Mouse (Mus musculus) stomach, postnatal 0 days (tissue): ENCODE results near the gene Cdkn2a. TPM values are rescaled to one million over a fixed set of nuclear protein-coding genes. Genes with fewer than 3 reads are reported as not detected.

ENCODE experiments used
- ATAC-seq: fragments of 200-750 bp; cut with Nextera tagmentation; 2 replicates; pipeline ENCODE4 v1.8.0; 2017; ENCODE audit not compliant: low FRiP score, low TSS enrichment
- DNase-seq: peaks from one replicate; pipeline ENCODE4 v3.0.0-alpha.2; 2016; ENCODE audit warnings: low spot score
- H3K27ac ChIP-seq: fragments of 300-500 bp; sonication (generic); replicated peaks from 2 replicates; pipeline ENCODE4 v1.5.1; 2014; ENCODE audit warnings: mild to moderate bottlenecking, control low read depth
- H3K27me3 ChIP-seq: fragments of 300-500 bp; sonication (generic); 2 replicates; pipeline ENCODE4 v1.6.1; 2014; ENCODE audit warnings: low read length; ENCODE audit not compliant: control insufficient read depth, insufficient read depth
- H3K36me3 ChIP-seq: fragments of 300-500 bp; sonication (generic); 2 replicates; pipeline ENCODE4 v1.6.1; 2014; ENCODE audit warnings: low read length, mixed read lengths; ENCODE audit not compliant: control insufficient read depth, insufficient read depth
- H3K4me1 ChIP-seq: fragments of 300-500 bp; sonication (generic); replicated peaks from 2 replicates; pipeline ENCODE4 v1.6.1; 2014; ENCODE audit warnings: antibody characterized with exemption; ENCODE audit not compliant: control insufficient read depth, insufficient read depth
- H3K4me2 ChIP-seq: fragments of 300-500 bp; sonication (generic); replicated peaks from 2 replicates; pipeline ENCODE4 v1.6.1; 2014; ENCODE audit warnings: low read depth, mild to moderate bottlenecking, control low read depth, moderate library complexity
- H3K4me3 ChIP-seq: fragments of 300-500 bp; sonication (generic); 2 replicates; pipeline ENCODE4 v1.5.1; 2014; ENCODE audit warnings: low read depth, low read length, control low read depth
- H3K9ac ChIP-seq: fragments of 300-500 bp; sonication (generic); 2 replicates; pipeline ENCODE4 v1.6.1; 2014; ENCODE audit warnings: mild to moderate bottlenecking, low read length, control low read depth, mixed read lengths
- H3K9me3 ChIP-seq: fragments of 300-500 bp; sonication (generic); 2 replicates; pipeline ENCODE4 v1.6.1; 2016; ENCODE audit warnings: low read length; ENCODE audit not compliant: control insufficient read depth
- CTCF ChIP-seq: IDR thresholded peaks from 2 replicates; pipeline ENCODE4 v1.5.1; 2016; ENCODE audit warnings: antibody characterized with exemption, low read depth, mild to moderate bottlenecking, moderate library complexity
- EP300 ChIP-seq: optimal IDR thresholded peaks from 2 replicates; pipeline ENCODE3; 2016; ENCODE audit warnings: antibody characterized with exemption
- WGBS: fragments of 180-500 bp; shearing (Covaris S2); extraction: QIAGEN DNeasy Blood & Tissue Kit; methylation state at CpG from one replicate; pipeline ENCODE4 v1.1.7; 2014; 5-methylcytosine and 5-hydroxymethylcytosine counted together
- polyA plus RNA-seq: library from polyadenylated mRNA; unstranded; fragments of >200 nt; fragmentation: Nextera tagmentation; extraction: Ambion mirVana; gene quantifications from 2 replicates; pipeline ENCODE4 v1.2.1, GENCODE M21; 2015

The Cdkn2a gene
- polyA plus RNA-seq, 1 experiment from 2014 or later = not detected

DNA sequence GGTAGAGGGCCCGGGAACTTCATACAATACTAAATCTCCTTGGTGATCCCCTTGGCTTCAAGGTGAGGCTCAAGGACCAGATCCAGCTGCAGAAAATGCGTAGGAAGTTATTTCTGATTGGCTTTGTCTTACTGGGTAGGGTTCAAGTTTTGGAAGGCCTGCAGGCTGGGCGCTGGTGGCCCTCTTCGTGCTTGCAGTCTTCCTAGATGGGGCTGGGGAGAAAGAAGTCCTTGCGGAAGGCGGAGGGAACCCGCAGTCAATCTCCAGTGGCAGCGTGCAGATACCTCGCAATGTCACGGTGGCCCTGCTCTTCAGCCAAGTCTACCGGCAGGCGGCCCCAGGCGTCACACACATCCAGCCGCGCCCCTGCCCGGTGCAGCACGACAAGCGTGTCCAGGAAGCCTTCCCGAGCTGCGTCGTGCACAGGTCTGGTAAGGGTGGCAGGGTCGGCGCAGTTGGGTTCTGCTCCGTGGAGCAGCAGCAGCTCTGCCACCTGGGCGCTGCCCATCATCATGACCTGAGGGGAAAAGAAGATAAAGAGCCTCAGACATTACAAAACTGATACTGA, 12.4 kb upstream of the Cdkn2a start:
- WGBS = 11% methylated on average over 25 of the region's 25 CpGs
- ATAC-seq = no peak
- peak; percentile 54 for DNase-seq
- no peak overlapping the region for H3K9ac ChIP-seq
- no peak overlapping the region for H3K27ac ChIP-seq
- no peak overlapping the region for H3K4me3 ChIP-seq
- no peaks in the 10 kb centered on the region for H3K9me3 ChIP-seq
- H3K36me3 ChIP-seq = no peaks in the 10 kb centered on the region
- H3K4me1 ChIP-seq = no peaks in the 10 kb centered on the region
- TF ChIP-seq CTCF (peak; percentile 42; the same call in 1 of the 2 replicates), EP300 (no peak)
- H3K4me2 ChIP-seq = no peak overlapping the region
- peaks cover 22% of the 10 kb centered on the region for H3K27me3 ChIP-seq

DNA sequence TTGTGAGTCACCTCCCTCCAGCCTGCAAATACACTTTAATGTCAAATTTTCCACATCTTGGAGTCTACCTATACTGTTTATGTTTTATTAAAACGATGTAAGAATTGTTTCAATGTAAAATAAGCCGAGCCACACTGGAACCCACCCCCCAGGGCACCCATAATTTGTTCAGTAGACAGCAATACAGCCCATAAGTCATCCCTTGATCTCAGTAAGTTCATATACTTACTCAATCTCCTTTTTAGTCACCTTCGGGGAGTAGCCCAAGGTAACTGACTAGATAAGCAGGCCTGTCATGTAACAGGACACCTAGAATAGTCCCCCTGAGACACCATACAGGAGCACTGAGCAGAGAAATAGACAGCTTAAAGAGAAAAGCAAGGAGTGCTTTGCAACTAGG, 11.2 kb upstream of the Cdkn2a start:
- TF ChIP-seq CTCF = no peak
- TF ChIP-seq EP300 = no peak
- 13% methylated on average over 3 of the region's 3 CpGs for WGBS
- DNase-seq = no peak

DNA sequence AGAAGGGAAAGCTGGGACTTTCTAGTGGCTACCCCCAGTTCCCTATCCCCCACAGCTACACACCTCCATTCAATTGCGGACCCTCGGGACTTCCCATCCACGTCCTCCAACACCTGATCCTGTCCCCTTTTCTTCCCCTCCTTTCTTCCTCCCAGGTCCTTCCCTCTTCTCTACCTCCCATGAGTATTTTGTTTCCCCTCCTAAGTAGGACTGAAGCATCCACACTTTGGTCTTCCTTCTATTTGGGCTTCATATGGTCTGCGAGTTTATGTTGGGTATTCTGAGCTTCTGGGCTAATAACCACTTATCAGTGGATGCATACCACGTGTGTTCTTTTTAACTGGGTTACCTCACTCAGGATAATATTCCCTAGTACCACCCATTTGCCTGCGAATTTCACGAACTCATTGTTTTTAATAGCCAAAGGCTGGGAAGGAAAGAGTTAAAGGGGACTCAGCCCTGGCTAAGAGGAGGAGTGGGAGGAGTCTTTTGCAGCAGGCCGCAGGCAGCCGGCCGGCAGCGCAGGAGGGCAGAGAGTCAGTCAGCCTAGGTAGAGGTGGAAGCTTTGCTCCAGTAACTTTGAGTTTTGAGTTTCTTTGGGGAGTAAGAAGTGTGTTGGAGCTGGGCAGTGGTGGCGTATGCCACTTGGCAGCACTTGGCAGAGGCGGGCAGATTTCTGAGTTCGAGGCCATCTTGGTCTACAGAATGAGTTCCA, 9.0 kb upstream of the Cdkn2a start:
- 7% methylated on average over 14 of the region's 14 CpGs for WGBS
- no peak overlapping the region for H3K9ac ChIP-seq
- no peaks in the 10 kb centered on the region for H3K36me3 ChIP-seq
- H3K4me2 ChIP-seq = no peak overlapping the region
- no peak overlapping the region for H3K27ac ChIP-seq
- no peaks in the 10 kb centered on the region for H3K9me3 ChIP-seq
- H3K27me3 ChIP-seq = peaks cover 15% of the 10 kb centered on the region
- H3K4me1 ChIP-seq = no peaks in the 10 kb centered on the region
- TF ChIP-seq CTCF (no peak), EP300 (no peak)
- no peak for DNase-seq
- ATAC-seq = no peak
- H3K4me3 ChIP-seq = no peak overlapping the region

More for the DNA sequence above, 11.2 kb upstream of the Cdkn2a start:
- peaks cover 22% of the 10 kb centered on the region for H3K27me3 ChIP-seq
- no peak for ATAC-seq
- H3K4me3 ChIP-seq = no peak overlapping the region
- no peak overlapping the region for H3K27ac ChIP-seq
- no peaks in the 10 kb centered on the region for H3K4me1 ChIP-seq
- H3K36me3 ChIP-seq = no peaks in the 10 kb centered on the region
- no peak overlapping the region for H3K9ac ChIP-seq
- no peak overlapping the region for H3K4me2 ChIP-seq
- H3K9me3 ChIP-seq = no peaks in the 10 kb centered on the region

DNA sequence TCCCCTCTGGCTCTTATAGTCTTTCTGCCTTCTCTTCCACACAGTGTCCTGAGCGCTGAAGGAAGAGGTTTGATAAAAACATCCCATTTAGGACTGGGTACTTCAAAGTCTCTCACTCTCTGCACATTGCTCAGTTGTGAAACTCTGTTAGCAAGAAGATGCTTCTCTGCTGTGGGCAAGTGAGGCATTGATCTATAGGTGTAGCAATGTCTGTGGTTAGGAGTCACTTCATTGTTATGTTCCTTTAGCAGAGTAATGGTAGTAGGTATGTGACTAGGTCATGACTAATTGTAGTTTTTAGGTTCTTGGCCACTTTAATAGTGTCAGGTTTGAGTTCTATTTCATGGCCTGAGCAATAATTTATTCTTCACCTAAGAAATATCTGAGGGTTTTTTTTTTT, 7.7 kb upstream of the Cdkn2a start:
- H3K36me3 ChIP-seq = no peaks in the 10 kb centered on the region
- H3K9ac ChIP-seq = no peak overlapping the region
- ATAC-seq = no peak
- H3K4me2 ChIP-seq = no peak overlapping the region
- no peaks in the 10 kb centered on the region for H3K4me1 ChIP-seq
- no peak overlapping the region for H3K27ac ChIP-seq
- 10% methylated on average over 1 of the region's 1 CpGs for WGBS
- no peaks in the 10 kb centered on the region for H3K9me3 ChIP-seq
- TF ChIP-seq EP300 = no peak
- TF ChIP-seq CTCF = no peak
- H3K4me3 ChIP-seq = no peak overlapping the region
- no peak for DNase-seq
- H3K27me3 ChIP-seq = peaks cover 11% of the 10 kb centered on the region

DNA sequence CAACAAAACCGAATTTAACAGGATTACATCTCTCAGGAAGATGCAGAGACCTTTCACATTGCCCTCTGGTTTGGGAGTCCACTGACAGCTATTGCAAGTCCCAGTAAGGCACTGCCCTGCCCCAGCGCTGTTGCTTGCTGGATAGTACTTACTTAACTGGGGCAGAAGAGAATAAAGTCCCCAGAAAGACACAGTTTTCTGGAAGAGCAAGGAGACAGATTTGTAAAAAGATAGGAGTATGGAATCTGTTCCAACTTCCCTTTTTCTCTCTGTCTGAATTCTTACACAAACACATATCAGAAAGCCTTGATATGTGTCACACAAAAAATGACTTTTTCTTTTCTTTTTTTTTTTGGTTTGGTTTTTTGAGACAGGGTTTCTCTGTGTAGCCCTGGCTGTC, 5.3 kb upstream of the Cdkn2a start:
- DNase-seq = no peak
- no peaks in the 10 kb centered on the region for H3K9me3 ChIP-seq
- ATAC-seq = no peak
- 17% methylated on average over 2 of the region's 2 CpGs for WGBS
- TF ChIP-seq EP300 = no peak
- no peak for TF ChIP-seq CTCF
- H3K4me3 ChIP-seq = no peak overlapping the region
- H3K4me1 ChIP-seq = no peaks in the 10 kb centered on the region
- H3K27ac ChIP-seq = no peak overlapping the region
- H3K4me2 ChIP-seq = no peak overlapping the region
- peaks cover 16% of the 10 kb centered on the region; the same call in 1 of the 2 replicates for H3K27me3 ChIP-seq
- H3K36me3 ChIP-seq = no peaks in the 10 kb centered on the region
- H3K9ac ChIP-seq = no peak overlapping the region

DNA sequence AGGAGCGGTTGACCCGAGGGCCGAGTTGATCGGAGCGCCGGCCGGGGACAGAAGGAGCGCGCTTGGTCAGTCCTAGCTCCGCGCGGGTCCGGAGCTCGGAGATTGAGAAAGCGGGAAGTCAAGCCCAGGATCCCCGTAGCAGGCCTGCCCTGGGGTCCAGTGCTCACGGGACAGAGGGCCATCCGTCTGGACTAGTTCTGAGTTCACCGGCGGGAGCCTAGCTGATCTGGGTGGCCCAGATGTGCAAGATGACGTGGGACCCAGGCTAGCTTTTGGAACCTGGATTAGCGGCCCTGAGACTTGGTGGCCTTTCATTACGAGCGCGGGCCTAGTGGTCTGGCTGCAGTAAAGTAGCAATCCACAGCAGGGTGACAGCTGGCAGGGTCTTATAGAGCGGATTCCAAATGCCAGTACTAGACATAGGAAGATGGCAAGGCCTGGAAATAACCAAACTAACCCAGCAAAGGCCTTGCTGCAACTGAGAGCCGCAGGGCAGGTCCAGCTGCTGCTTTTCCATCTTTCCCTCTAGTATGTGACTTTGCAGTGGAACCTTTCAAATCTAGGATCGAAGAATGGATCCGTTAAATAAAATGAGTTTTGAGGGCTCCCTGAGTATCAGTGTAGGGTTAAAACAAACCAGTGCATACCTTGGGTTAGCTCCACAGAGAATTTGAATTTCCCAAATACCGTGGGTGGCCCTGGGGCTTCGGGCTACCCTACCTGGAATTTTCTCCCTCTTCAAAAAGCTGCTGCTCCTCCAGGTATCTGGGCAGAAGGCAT, 1.2 kb upstream of the Cdkn2a start:
- Histone ChIP-seq H3K9ac (peak overlapping the region; percentile 57), H3K27ac (no peak overlapping the region), H3K9me3 (no peaks in the 10 kb centered on the region), H3K27me3 (peaks cover 19% of the 10 kb centered on the region; the same call in 1 of the 2 replicates), H3K4me2 (peak overlapping the region; percentile 93), H3K4me3 (peak overlapping the region; percentile 68), H3K36me3 (no peaks in the 10 kb centered on the region), H3K4me1 (no peaks in the 10 kb centered on the region)
- DNase-seq (no peak), ATAC-seq (peak; percentile 56)
- WGBS = 9% methylated on average over 31 of the region's 31 CpGs
- no peak for TF ChIP-seq EP300
- no peak for TF ChIP-seq CTCF
